In the genomic region with DNA sequence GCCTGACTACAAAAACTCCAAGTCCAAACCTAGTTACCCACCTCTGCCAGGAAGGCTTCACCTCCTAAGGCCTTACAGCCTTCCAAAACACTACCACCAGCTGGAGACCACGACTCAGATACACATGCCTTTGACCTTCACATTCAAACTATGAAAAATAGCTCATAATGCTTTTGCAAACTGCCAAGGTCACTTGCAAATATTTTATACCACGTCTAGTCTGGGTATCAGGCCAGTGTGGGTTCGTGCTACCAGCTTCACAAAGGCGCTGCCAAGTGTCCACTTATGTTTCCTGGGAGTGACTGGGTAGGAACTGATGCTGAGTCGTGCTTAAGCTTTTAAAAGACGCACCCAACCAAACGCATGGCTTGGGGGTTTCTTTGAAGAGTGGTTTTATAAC, we compare ENCODE assay signal across 15 mouse cellular contexts.
"Had no signal": no experiment of that assay in that cellular context is flagged by ENCODE, and none has a peak within 500 bp of the region (broad histone marks: within the 10 kb centered on the region; RNA-seq: fewer than 3 reads in every experiment).

No protein-coding gene starts in this region.

- DNase-seq: lung, adult 2 months; lung, postnatal 14 days; lung, postnatal 36 days; right cerebral cortex, postnatal 14 days; thymus, adult 2 months; thymus, postnatal 25 days; thymus, postnatal 4 days had no signal

- H3K4me1 ChIP-seq: lung, embryonic 15.5 days; megakaryocyte, embryonic 14.5 days; midbrain, embryonic 13.5 days; neural tube, embryonic 12.5 days; stomach, embryonic 15.5 days had no signal

- H3K4me3 ChIP-seq: lung, embryonic 15.5 days; megakaryocyte, embryonic 14.5 days; midbrain, embryonic 13.5 days; midbrain, embryonic 15.5 days; neural tube, embryonic 12.5 days; stomach, embryonic 15.5 days had no signal

- H3K27ac ChIP-seq: lung, embryonic 15.5 days; macrophage; midbrain, embryonic 13.5 days; midbrain, embryonic 15.5 days; neural tube, embryonic 12.5 days; stomach, embryonic 15.5 days; stomach, postnatal 0 days had no signal

- H3K27me3 ChIP-seq: lung, embryonic 15.5 days; midbrain, embryonic 13.5 days; midbrain, embryonic 15.5 days; neural tube, embryonic 12.5 days; stomach, embryonic 15.5 days had no signal
